Mouse (Mus musculus) cortical plate, adult 2 months (tissue): ENCODE measurements around the gene Pax3.

Experiments used
- CTCF ChIP-seq: fragments of 200-500 bp; IDR thresholded peaks from 2 replicates; pipeline ENCODE4 v1.5.1; 2011; ENCODE audit warnings: mild to moderate bottlenecking, control low read depth, low read length; ENCODE audit not compliant: insufficient read depth; ENCODE audit errors: extremely low read depth
- POLR2A ChIP-seq: fragments of 200-500 bp; IDR thresholded peaks from 2 replicates; pipeline ENCODE4 v1.6.1; 2011; ENCODE audit warnings: mild to moderate bottlenecking, low read length, control low read depth; ENCODE audit not compliant: insufficient read depth; ENCODE audit errors: extremely low read depth

DNA sequence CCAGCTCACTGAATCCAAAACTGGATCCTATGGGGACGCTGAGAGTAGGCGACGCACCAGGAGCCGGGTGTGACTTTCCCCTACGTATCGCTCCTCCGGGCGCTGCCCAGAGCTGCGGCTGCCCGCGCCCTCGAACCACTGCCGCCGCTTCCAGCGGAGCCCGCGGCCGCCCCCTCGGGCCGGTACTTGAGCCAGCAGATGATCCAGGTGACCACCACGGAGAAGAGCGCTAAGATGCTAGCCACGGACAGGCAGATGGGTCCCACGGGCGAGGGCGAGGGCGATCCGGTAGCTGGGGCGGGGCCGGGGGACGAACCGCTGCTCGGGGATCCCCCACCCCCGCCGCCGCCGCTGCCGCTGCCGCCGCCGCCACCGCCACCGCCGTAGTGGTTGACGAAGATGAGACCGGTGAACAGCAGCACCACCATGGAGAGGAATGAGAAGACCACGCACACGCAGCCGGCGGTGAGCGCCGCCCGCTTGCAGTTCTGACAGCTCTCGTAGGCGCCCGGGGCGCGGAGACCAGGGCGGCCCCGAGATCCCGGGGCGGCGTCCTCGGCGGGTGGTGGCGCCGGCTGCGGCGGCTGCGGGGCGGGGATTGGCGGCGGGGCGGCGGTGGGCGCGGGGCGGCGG, 19.7 kb upstream of the Pax3 start:
- no peak for TF ChIP-seq CTCF
- TF ChIP-seq POLR2A = no peak
